Mouse (Mus musculus) midbrain, embryonic 14.5 days (tissue): ENCODE data around the gene Ptges3. TPM values are rescaled to one million over a fixed set of nuclear protein-coding genes. Genes with fewer than 3 reads are reported as not detected.
A peak's percentile ranks its signal among the peaks of the same experiment; 100 is the strongest.

ENCODE experiments used
- ATAC-seq: fragments of 200-750 bp; cut with Nextera tagmentation; 2 replicates; pipeline ENCODE4 v1.8.0; 2017; ENCODE audit warnings: moderate number of reproducible peaks, moderate library complexity; ENCODE audit not compliant: low FRiP score, low TSS enrichment
- DNase-seq: peaks from one replicate; pipeline ENCODE4 v3.0.0-alpha.2; 2015
- H3K27ac ChIP-seq: fragments of 300-500 bp; sonication (generic); replicated peaks from 2 replicates; pipeline ENCODE4 v1.5.1; 2014; ENCODE audit warnings: mild to moderate bottlenecking, low read depth, low read length, moderate library complexity
- H3K27me3 ChIP-seq: fragments of 300-500 bp; sonication (generic); 2 replicates; pipeline ENCODE4 v1.6.1; 2014; ENCODE audit warnings: low read length, control low read depth, mixed read lengths; ENCODE audit not compliant: control insufficient read depth, insufficient read depth
- H3K36me3 ChIP-seq: fragments of 300-500 bp; sonication (generic); 2 replicates; pipeline ENCODE4 v1.6.1; 2014; ENCODE audit warnings: low read length, control low read depth; ENCODE audit not compliant: control insufficient read depth, insufficient read depth
- H3K4me1 ChIP-seq: fragments of 300-500 bp; sonication (generic); 2 replicates; pipeline ENCODE4 v1.6.1; 2014; ENCODE audit warnings: mild to moderate bottlenecking, antibody characterized with exemption, low read length, control low read depth; ENCODE audit not compliant: control insufficient read depth, insufficient read depth
- H3K4me2 ChIP-seq: fragments of 300-500 bp; sonication (generic); 2 replicates; pipeline ENCODE4 v1.6.1; 2014; ENCODE audit warnings: mild to moderate bottlenecking, low read length, moderate library complexity
- H3K4me3 ChIP-seq: fragments of 300-500 bp; sonication (generic); replicated peaks from 2 replicates; pipeline ENCODE4 v1.5.1; 2014; ENCODE audit warnings: low read depth, low read length
- H3K9ac ChIP-seq: fragments of 300-500 bp; sonication (generic); replicated peaks from 2 replicates; pipeline ENCODE4 v1.6.1; 2014; ENCODE audit warnings: mild to moderate bottlenecking, low read length, moderate library complexity
- H3K9me3 ChIP-seq: fragments of 300-500 bp; sonication (generic); 2 replicates; pipeline ENCODE4 v1.6.1; 2016; ENCODE audit warnings: low read length, control low read depth, mixed read lengths; ENCODE audit not compliant: control insufficient read depth
- WGBS: fragments of 180-500 bp; shearing (Covaris S2); extraction: QIAGEN DNeasy Blood & Tissue Kit; methylation state at CpG from one replicate; pipeline ENCODE4 v1.1.7; 2014; 5-methylcytosine and 5-hydroxymethylcytosine counted together
- microRNA counts: library from miRNA; unstranded; fragments of <30 nt; microRNA quantifications from one replicate; lab custom pipeline; 2016
- microRNA-seq: library from miRNA; unstranded; fragments of <30 nt; microRNA quantifications from one replicate; pipeline ENCODE4, GENCODE M21; 2016
- polyA plus RNA-seq: library from polyadenylated mRNA; unstranded; fragments of >200 nt; fragmentation: Nextera tagmentation; extraction: Ambion mirVana; gene quantifications from 2 replicates; pipeline ENCODE4 v1.2.1, GENCODE M21; 2014

Ptges3 gene
- polyA plus RNA-seq, 1 experiment from 2014 or later, result 443 TPM

- peaks cover 57% of the 10 kb centered on the region for H3K36me3 ChIP-seq
Observed at GRCm38 (mm10) chr10:128110103-128110761, 51.5 kb downstream of the Ptges3 start.

GRCm38 (mm10) chr10:128111227-128111626 lies 52.5 kb downstream of the Ptges3 start:
- Histone ChIP-seq H3K36me3 (peaks cover 67% of the 10 kb centered on the region), H3K27me3 (no peaks in the 10 kb centered on the region), H3K4me1 (no peaks in the 10 kb centered on the region), H3K9ac (no peak overlapping the region), H3K4me3 (no peak overlapping the region), H3K9me3 (no peaks in the 10 kb centered on the region), H3K27ac (no peak overlapping the region), H3K4me2 (no peak overlapping the region)
- ATAC-seq (no peak), DNase-seq (no peak)

More at GRCm38 (mm10) chr10:128110103-128110761, 51.5 kb downstream of the Ptges3 start:
- Histone ChIP-seq H3K27ac (no peak overlapping the region), H3K4me1 (no peaks in the 10 kb centered on the region), H3K27me3 (no peaks in the 10 kb centered on the region), H3K9ac (no peak overlapping the region), H3K4me2 (no peak overlapping the region), H3K4me3 (no peak overlapping the region), H3K9me3 (no peaks in the 10 kb centered on the region)
- DNase-seq (no peak), ATAC-seq (no peak)
- WGBS, result 88% methylated on average over 4 of the region's 4 CpGs

GRCm38 (mm10) chr10:128123833-128124232 lies 65.1 kb downstream of the Ptges3 start:
- WGBS, result 96% methylated on average over 7 of the region's 7 CpGs
- no peak overlapping the region for H3K4me2 ChIP-seq
- no peak overlapping the region for H3K4me3 ChIP-seq
- no peak overlapping the region for H3K27ac ChIP-seq
- H3K27me3 ChIP-seq, result no peaks in the 10 kb centered on the region
- H3K9me3 ChIP-seq, result no peaks in the 10 kb centered on the region
- no peak for ATAC-seq
- peaks cover 93% of the 10 kb centered on the region for H3K36me3 ChIP-seq
- H3K4me1 ChIP-seq, result no peaks in the 10 kb centered on the region
- no peak overlapping the region for H3K9ac ChIP-seq
- no peak for DNase-seq

- H3K9me3 ChIP-seq, result no peaks in the 10 kb centered on the region
- no peak for ATAC-seq
- WGBS, result 95% methylated on average over 9 of the region's 9 CpGs
Observed at GRCm38 (mm10) chr10:128124831-128125230, 66.1 kb downstream of the Ptges3 start.

GRCm38 (mm10) chr10:128125951-128126350 lies 67.2 kb downstream of the Ptges3 start:
- WGBS, result 91% methylated on average over 14 of the region's 14 CpGs
- Histone ChIP-seq H3K4me3 (no peak overlapping the region), H3K9me3 (no peaks in the 10 kb centered on the region), H3K27ac (no peak overlapping the region), H3K36me3 (peaks cover 90% of the 10 kb centered on the region), H3K4me1 (no peaks in the 10 kb centered on the region), H3K27me3 (no peaks in the 10 kb centered on the region), H3K4me2 (no peak overlapping the region), H3K9ac (no peak overlapping the region)
- ATAC-seq (no peak), DNase-seq (no peak)

More at GRCm38 (mm10) chr10:128124831-128125230, 66.1 kb downstream of the Ptges3 start:
- DNase-seq, result no peak
- peaks cover 90% of the 10 kb centered on the region for H3K36me3 ChIP-seq
- H3K4me2 ChIP-seq, result no peak overlapping the region
- no peaks in the 10 kb centered on the region for H3K27me3 ChIP-seq
- H3K4me3 ChIP-seq, result no peak overlapping the region
- no peak overlapping the region for H3K9ac ChIP-seq
- no peak overlapping the region for H3K27ac ChIP-seq
- no peaks in the 10 kb centered on the region for H3K4me1 ChIP-seq

MicroRNAs within 50 kb of the gene (microRNA counts, 519-probe panel; counts per million panel counts)
- not detected for microRNA mmu-miR-677 (lab: Ali Mortazavi, UCI)

Small RNA genes lying within 50 kb of the gene (microRNA-seq; reads per million reads assigned to microRNA genes)
- 27.8 reads per million, percentile 44 among the genes with 10 or more reads in this experiment for gene Mir677

Other genes with a start within 250 kb of the Ptges3 start
- gene Rdh19, start 209.0 kb upstream of the Ptges3 start, polyA plus RNA-seq, result not detected in 2 replicates
- gene Rdh16f2, start 192.5 kb upstream of the Ptges3 start, polyA plus RNA-seq, result not detected in 2 replicates
- not detected in 2 replicates for gene Rdh7, start 170.1 kb upstream of the Ptges3 start, polyA plus RNA-seq
- not detected in 2 replicates for gene Sdr9c7, start 160.4 kb upstream of the Ptges3 start, polyA plus RNA-seq
- gene Hsd17b6, start 51.3 kb upstream of the Ptges3 start, polyA plus RNA-seq, result not detected in 2 replicates
- 41.1 and 42.7 TPM in 2 replicates for gene Prim1, start 43.8 kb upstream of the Ptges3 start, polyA plus RNA-seq
- gene Naca, start 23.4 kb upstream of the Ptges3 start, polyA plus RNA-seq, result 627 and 634 TPM in 2 replicates
- 1,898 and 2,035 TPM in 2 replicates for gene Atp5b, start 24.3 kb downstream of the Ptges3 start, polyA plus RNA-seq
- 14.8 and 19.4 TPM in 2 replicates for gene Baz2a, start 32.6 kb downstream of the Ptges3 start, polyA plus RNA-seq
- gene Rbms2, start 121.3 kb downstream of the Ptges3 start, polyA plus RNA-seq, result 5.0 and 7.1 TPM in 2 replicates
- gene Gls2, start 135.5 kb downstream of the Ptges3 start, polyA plus RNA-seq, result 0.70 and 1.3 TPM in 2 replicates
- gene Spryd4, start 152.9 kb downstream of the Ptges3 start, polyA plus RNA-seq, result 15.1 and 16.8 TPM in 2 replicates
- 0.12 and 0.17 TPM in 2 replicates for gene Mip, start 166.9 kb downstream of the Ptges3 start, polyA plus RNA-seq
- gene Timeless, start 173.1 kb downstream of the Ptges3 start, polyA plus RNA-seq, result 13.5 and 19.5 TPM in 2 replicates
- not detected in 2 replicates for gene Apon, start 195.1 kb downstream of the Ptges3 start, polyA plus RNA-seq
- not detected in 2 replicates for gene Apof, start 209.7 kb downstream of the Ptges3 start, polyA plus RNA-seq
- gene Stat2, start 211.6 kb downstream of the Ptges3 start, polyA plus RNA-seq, result 12.2 and 23.0 TPM in 2 replicates
- 0.22 TPM in 1 of 2 replicates, not detected in the other for gene Il23a, start 239.8 kb downstream of the Ptges3 start, polyA plus RNA-seq
- 18.5 and 23.0 TPM in 2 replicates for gene Pan2, start 244.4 kb downstream of the Ptges3 start, polyA plus RNA-seq